Mouse (Mus musculus): ENCODE data around the gene Csnka2ip.

DNA sequence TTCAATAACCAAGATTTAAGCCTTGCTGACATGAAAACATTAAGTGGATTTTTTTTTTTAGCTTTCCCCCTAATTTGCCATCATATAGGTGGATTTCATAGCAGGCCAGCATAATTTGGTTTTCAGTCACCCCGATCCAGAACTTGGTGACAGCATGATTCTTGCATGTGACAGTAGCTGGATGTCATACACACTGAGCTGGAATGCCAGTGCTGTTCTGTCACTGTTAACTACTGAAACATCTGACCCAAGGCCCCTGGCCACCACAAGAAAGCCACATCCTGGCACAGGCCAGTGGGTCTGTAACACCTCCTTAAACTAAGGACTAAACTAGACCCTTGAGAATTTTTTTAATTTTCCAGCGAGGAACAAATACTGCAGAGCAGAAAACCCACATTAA, 15.4 kb downstream of the Csnka2ip start:
- TF ChIP-seq USF1 (IDR thresholded peaks at IDR 0.05; ENCODE audit: low read depth, low read length): no peak
- TF ChIP-seq GABPA (IDR thresholded peaks at IDR 0.05; ENCODE audit: low read depth, low read length): no peak
- TF ChIP-seq SMC3 (IDR thresholded peaks at IDR 0.05; ENCODE audit: low read depth, low read length): no peak
- no peak for TF ChIP-seq ZC3H11A (IDR thresholded peaks at IDR 0.05; ENCODE audit: low read depth, low read length)
- no peak for TF ChIP-seq POLR2A (IDR thresholded peaks at IDR 0.05; ENCODE audit: control insufficient read depth in 1 of 2, insufficient read depth in 1 of 2, low read depth in 1 of 2, low read length in 2 of 2, poor library complexity in 1 of 2)
- TF ChIP-seq CTCF (IDR thresholded peaks at IDR 0.05 in 2 of 3, conservative IDR thresholded peaks at IDR 0.05 in 1 of 3; ENCODE audit: control insufficient read depth in 1 of 3, insufficient read depth in 1 of 3, low read depth in 2 of 3, low read length in 3 of 3, poor library complexity in 1 of 3, severe bottlenecking in 1 of 3): no peak
- TF ChIP-seq UBTF (IDR thresholded peaks at IDR 0.05; ENCODE audit: borderline replicate concordance, insufficient read depth, low read depth, low read length): no peak
- no peak for TF ChIP-seq TAL1 (IDR thresholded peaks at IDR 0.05; ENCODE audit: low read length)
- TF ChIP-seq ZNF384 (IDR thresholded peaks at IDR 0.05; ENCODE audit: low read depth, low read length): no peak
- TF ChIP-seq ELF1 (IDR thresholded peaks at IDR 0.05; ENCODE audit: low read depth, low read length): no peak
- TF ChIP-seq POLR2AphosphoS5 (IDR thresholded peaks at IDR 0.05; ENCODE audit: borderline replicate concordance, low read depth, low read length): no peak
- TF ChIP-seq TCF12 (IDR thresholded peaks at IDR 0.05; ENCODE audit: low read depth, low read length): no peak
- TF ChIP-seq EP300 (IDR thresholded peaks at IDR 0.05; ENCODE audit: low read depth in 1 of 2, low read length in 2 of 2): no peak
- TF ChIP-seq GATA1 (IDR thresholded peaks at IDR 0.05; ENCODE audit: low read depth, low read length): no peak

Data from MEL (cell line).